Mouse (Mus musculus) testis, adult 2 months (tissue): ENCODE data around the gene Ip6k1.

Experiments used
- CTCF ChIP-seq: fragments of 200-500 bp; IDR thresholded peaks from 2 replicates; pipeline ENCODE4 v1.5.1; 2012; ENCODE audit warnings: low read depth, mild to moderate bottlenecking, inconsistent platforms, low read length, moderate library complexity; ENCODE audit not compliant: control insufficient read depth, insufficient read depth, insufficient replicate concordance
- POLR2A ChIP-seq: fragments of 200-500 bp; IDR thresholded peaks from 2 replicates; pipeline ENCODE4 v1.6.1; 2012; ENCODE audit warnings: low read depth, mild to moderate bottlenecking, inconsistent platforms, low read length, moderate library complexity; ENCODE audit not compliant: control insufficient read depth

DNA sequence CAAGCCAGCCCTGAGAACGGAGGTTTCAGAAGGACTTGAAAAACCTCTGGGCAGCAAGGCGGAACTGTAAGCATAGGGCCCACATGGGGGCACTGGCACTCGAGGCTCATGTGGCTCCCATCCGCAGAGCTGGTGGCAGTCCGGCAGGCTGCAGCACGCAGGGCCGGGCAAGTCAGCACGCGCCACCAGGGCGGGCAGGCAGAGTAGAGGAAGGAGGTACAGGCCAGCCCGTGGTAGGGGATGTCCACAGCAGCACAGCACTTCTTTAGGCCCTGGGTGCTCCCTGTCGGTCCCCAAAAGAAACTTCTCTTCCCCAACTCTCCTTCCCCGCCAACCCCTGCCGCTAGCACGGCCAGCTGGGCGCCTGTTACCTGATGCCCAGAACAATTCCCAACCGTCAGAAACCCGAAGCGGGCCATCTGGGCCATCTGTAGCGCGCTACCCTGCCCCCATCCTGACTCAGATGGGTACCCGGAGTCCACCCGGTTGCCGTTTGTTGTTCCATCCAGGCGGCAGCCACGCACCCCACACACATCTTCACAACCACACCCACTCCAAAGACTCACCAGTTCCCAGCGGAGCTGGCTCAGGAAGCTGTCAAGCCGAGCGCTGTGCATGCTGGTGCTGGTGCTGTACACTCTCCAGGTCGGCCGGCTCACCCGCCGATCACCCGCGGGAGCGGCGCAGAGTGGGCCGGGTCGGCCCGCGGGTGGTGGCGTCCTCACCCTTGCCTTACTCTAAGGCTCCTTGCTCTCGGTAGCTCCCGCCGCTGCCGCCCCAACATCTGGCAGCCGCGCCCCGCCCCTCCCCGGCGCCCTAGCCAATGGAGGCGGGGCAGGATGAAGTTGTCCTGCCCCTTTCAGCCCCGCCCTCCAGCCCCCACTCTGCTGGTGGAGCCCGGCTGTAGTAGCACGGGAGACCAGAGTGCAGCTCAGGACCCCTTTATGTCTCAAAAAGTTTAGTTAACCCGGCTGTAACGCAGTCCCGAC, 16.9 kb upstream of the Ip6k1 start, which contains the start of gene Inka1:
- TF ChIP-seq CTCF (no peak), POLR2A (no peak)
